Mouse (Mus musculus): ENCODE data around the gene Ndufa4l2. TPM values are rescaled to one million over a fixed set of nuclear protein-coding genes. Genes with fewer than 3 reads are reported as not detected.
A peak's percentile ranks its signal among the peaks of the same experiment; 100 is the strongest.

Ndufa4l2 gene
- 7.3 and 7.6 TPM in 2 replicates for polyA plus RNA-seq (2016; fragmentation: Nextera tagmentation; extraction: Ambion mirVana)

GRCm38 (mm10) chr10:127514764-127515163 lies at the start of gene Ndufa4l2:
Gene Ndufa4l2, plus strand, starts transcription at chr10:127514967.
- no peak within 1 kb of the TSS for H3K27ac ChIP-seq
- peak within 1 kb of the TSS; percentile 76 for H3K4me2 ChIP-seq (replicated peaks)
- H3K4me3 ChIP-seq: 0 out of 2 replicates have a peak within 1 kb of the TSS, but pooled peaks have one; percentile 7
- no peaks in the 10 kb centered on the region for H3K9me3 ChIP-seq
- 14% methylated on average over 6 of the region's 6 CpGs for WGBS
- H3K4me1 ChIP-seq: peaks cover 80% of the 10 kb centered on the region
- no peak for ATAC-seq (ENCODE audit: low FRiP score, low read depth)
- H3K36me3 ChIP-seq: peaks cover 21% of the 10 kb centered on the region
- H3K27me3 ChIP-seq (replicated peaks): peaks cover 57% of the 10 kb centered on the region
- H3K9ac ChIP-seq: no peak within 1 kb of the TSS

- WGBS: 77% methylated on average over 15 of the region's 15 CpGs
These were observed 43.3 kb upstream of the Ndufa4l2 start for GRCm38 (mm10) chr10:127471281-127471988.

GRCm38 (mm10) chr10:127472722-127473121 lies 42.0 kb upstream of the Ndufa4l2 start:
- no peaks in the 10 kb centered on the region for H3K27me3 ChIP-seq (replicated peaks)
- peaks cover 42% of the 10 kb centered on the region for H3K36me3 ChIP-seq
- no peak overlapping the region for H3K4me2 ChIP-seq (replicated peaks)
- no peaks in the 10 kb centered on the region for H3K4me1 ChIP-seq
- ATAC-seq (ENCODE audit: low FRiP score, low read depth): no peak
- no peak overlapping the region for H3K4me3 ChIP-seq
- H3K27ac ChIP-seq: no peak overlapping the region
- WGBS: 85% methylated on average over 9 of the region's 9 CpGs
- no peak overlapping the region for H3K9ac ChIP-seq
- no peaks in the 10 kb centered on the region for H3K9me3 ChIP-seq

More at GRCm38 (mm10) chr10:127471281-127471988, 43.3 kb upstream of the Ndufa4l2 start:
- H3K4me2 ChIP-seq (replicated peaks): no peak overlapping the region
- H3K36me3 ChIP-seq: peaks cover 34% of the 10 kb centered on the region
- no peaks in the 10 kb centered on the region for H3K9me3 ChIP-seq
- no peak for ATAC-seq (ENCODE audit: low FRiP score, low read depth)
- no peaks in the 10 kb centered on the region for H3K27me3 ChIP-seq (replicated peaks)
- no peak overlapping the region for H3K9ac ChIP-seq
- H3K4me1 ChIP-seq: no peaks in the 10 kb centered on the region
- no peak overlapping the region for H3K4me3 ChIP-seq
- no peak overlapping the region for H3K27ac ChIP-seq

- no peak overlapping the region for H3K4me3 ChIP-seq
- H3K9ac ChIP-seq: no peak overlapping the region
- no peak for ATAC-seq (ENCODE audit: low FRiP score, low read depth)
- H3K4me2 ChIP-seq (replicated peaks): no peak overlapping the region
- no peaks in the 10 kb centered on the region for H3K4me1 ChIP-seq
- H3K36me3 ChIP-seq: peaks cover 39% of the 10 kb centered on the region
- no peak overlapping the region for H3K27ac ChIP-seq
- WGBS: 98% methylated on average over 4 of the region's 4 CpGs
- no peaks in the 10 kb centered on the region for H3K27me3 ChIP-seq (replicated peaks)
- H3K9me3 ChIP-seq: no peaks in the 10 kb centered on the region
These were observed 39.6 kb upstream of the Ndufa4l2 start for GRCm38 (mm10) chr10:127475175-127475574.

- H3K36me3 ChIP-seq: peaks cover 33% of the 10 kb centered on the region
- no peak overlapping the region for H3K4me2 ChIP-seq (replicated peaks)
- H3K4me3 ChIP-seq: no peak overlapping the region
- no peak overlapping the region for H3K27ac ChIP-seq
- no peak overlapping the region for H3K9ac ChIP-seq
- 80% methylated on average over 3 of the region's 3 CpGs for WGBS
- no peaks in the 10 kb centered on the region for H3K4me1 ChIP-seq
- no peaks in the 10 kb centered on the region for H3K9me3 ChIP-seq
- ATAC-seq (ENCODE audit: low FRiP score, low read depth): no peak
- no peaks in the 10 kb centered on the region for H3K27me3 ChIP-seq (replicated peaks)
These were observed 38.2 kb upstream of the Ndufa4l2 start for GRCm38 (mm10) chr10:127476541-127476940.

GRCm38 (mm10) chr10:127477301-127477700 lies 37.5 kb upstream of the Ndufa4l2 start:
- no peak overlapping the region for H3K4me2 ChIP-seq (replicated peaks)
- ATAC-seq (ENCODE audit: low FRiP score, low read depth): no peak
- no peak overlapping the region for H3K27ac ChIP-seq
- peaks cover 28% of the 10 kb centered on the region for H3K36me3 ChIP-seq
- H3K27me3 ChIP-seq (replicated peaks): no peaks in the 10 kb centered on the region
- no peaks in the 10 kb centered on the region for H3K4me1 ChIP-seq
- no peak overlapping the region for H3K4me3 ChIP-seq
- H3K9ac ChIP-seq: no peak overlapping the region
- 90% methylated on average over 7 of the region's 7 CpGs for WGBS
- no peaks in the 10 kb centered on the region for H3K9me3 ChIP-seq

- peaks cover 32% of the 10 kb centered on the region for H3K36me3 ChIP-seq
- WGBS: 95% methylated on average over 4 of the region's 4 CpGs
These were observed 35.6 kb upstream of the Ndufa4l2 start for GRCm38 (mm10) chr10:127479131-127479530.

GRCm38 (mm10) chr10:127480833-127481813 lies 33.6 kb upstream of the Ndufa4l2 start:
- H3K36me3 ChIP-seq: peaks cover 42% of the 10 kb centered on the region
- WGBS: 88% methylated on average over 19 of the region's 19 CpGs
- H3K4me2 ChIP-seq (replicated peaks): no peak overlapping the region
- H3K27me3 ChIP-seq (replicated peaks): no peaks in the 10 kb centered on the region
- H3K4me3 ChIP-seq: no peak overlapping the region
- H3K4me1 ChIP-seq: no peaks in the 10 kb centered on the region
- H3K9ac ChIP-seq: no peak overlapping the region
- H3K27ac ChIP-seq: no peak overlapping the region
- no peak for ATAC-seq (ENCODE audit: low FRiP score, low read depth)
- H3K9me3 ChIP-seq: no peaks in the 10 kb centered on the region

More at GRCm38 (mm10) chr10:127479131-127479530, 35.6 kb upstream of the Ndufa4l2 start:
- Histone ChIP-seq H3K27me3 (replicated peaks) (no peaks in the 10 kb centered on the region), H3K9ac (no peak overlapping the region), H3K4me2 (replicated peaks) (no peak overlapping the region), H3K4me1 (no peaks in the 10 kb centered on the region), H3K27ac (no peak overlapping the region), H3K9me3 (no peaks in the 10 kb centered on the region), H3K4me3 (no peak overlapping the region)
- ATAC-seq (ENCODE audit: low FRiP score, low read depth): no peak

- Histone ChIP-seq H3K4me1 (peaks cover 7% of the 10 kb centered on the region; the same call in 1 of the 2 replicates), H3K36me3 (peaks cover 42% of the 10 kb centered on the region), H3K4me3 (no peak overlapping the region), H3K27ac (no peak overlapping the region), H3K4me2 (replicated peaks) (no peak overlapping the region), H3K27me3 (replicated peaks) (no peaks in the 10 kb centered on the region), H3K9ac (no peak overlapping the region), H3K9me3 (no peaks in the 10 kb centered on the region)
- WGBS: 89% methylated on average over 10 of the region's 10 CpGs
- ATAC-seq (ENCODE audit: low FRiP score, low read depth): no peak
These were observed 29.5 kb upstream of the Ndufa4l2 start for GRCm38 (mm10) chr10:127485235-127485634.

- Histone ChIP-seq H3K4me3 (no peak overlapping the region), H3K27me3 (replicated peaks) (no peaks in the 10 kb centered on the region), H3K9ac (no peak overlapping the region), H3K4me1 (peaks cover 19% of the 10 kb centered on the region; the same call in 1 of the 2 replicates), H3K4me2 (replicated peaks) (no peak overlapping the region), H3K36me3 (peaks cover 51% of the 10 kb centered on the region), H3K27ac (no peak overlapping the region), H3K9me3 (no peaks in the 10 kb centered on the region)
- ATAC-seq (ENCODE audit: low FRiP score, low read depth): no peak
- WGBS: 85% methylated on average over 7 of the region's 7 CpGs
These were observed 25.9 kb upstream of the Ndufa4l2 start for GRCm38 (mm10) chr10:127488856-127489255.

- no peaks in the 10 kb centered on the region for H3K9me3 ChIP-seq
- H3K27ac ChIP-seq: no peak overlapping the region; the same call in 1 of the 2 replicates
- peak; percentile 53; the same call in 1 of the 2 replicates for ATAC-seq (ENCODE audit: low FRiP score, low read depth)
- H3K4me1 ChIP-seq: peaks cover 19% of the 10 kb centered on the region; the same call in 1 of the 2 replicates
- no peaks in the 10 kb centered on the region for H3K27me3 ChIP-seq (replicated peaks)
- 64% methylated on average over 18 of the region's 18 CpGs for WGBS
- no peak overlapping the region for H3K4me3 ChIP-seq
- no peak overlapping the region for H3K9ac ChIP-seq
- H3K4me2 ChIP-seq (replicated peaks): no peak overlapping the region
- H3K36me3 ChIP-seq: peaks cover 49% of the 10 kb centered on the region
These were observed 24.3 kb upstream of the Ndufa4l2 start for GRCm38 (mm10) chr10:127490160-127491127.

All from neural tube, embryonic 12.5 days (tissue).